Mouse (Mus musculus) thymus, postnatal 25 days (tissue): ENCODE measurements at regions not wholly inside any gene's neighbourhood (a gene's known extent, or its start where the extent isn't known, plus 50 kb on each side); places are given as distances from the start of the nearest gene placed in this dataset.

Source experiments
- DNase-seq: peaks from one replicate; pipeline ENCODE4 v3.0.0; 2022

GRCm38 (mm10) chr2:48468895-48469294 lies 345.0 kb upstream of the Acvr2a start:
- no peak for DNase-seq

GRCm38 (mm10) chr2:48469357-48469756 lies 344.6 kb upstream of the Acvr2a start:
- no peak for DNase-seq

GRCm38 (mm10) chr2:48473102-48473501 lies 340.8 kb upstream of the Acvr2a start:
- DNase-seq: peak; percentile 9

- no peak for DNase-seq
Observed at GRCm38 (mm10) chr2:48474642-48475041, 339.3 kb upstream of the Acvr2a start.

- no peak for DNase-seq
Observed at GRCm38 (mm10) chr2:48476777-48477176, 337.1 kb upstream of the Acvr2a start.

- no peak for DNase-seq
Observed at GRCm38 (mm10) chr2:48477336-48477735, 336.6 kb upstream of the Acvr2a start.

GRCm38 (mm10) chr2:48479601-48480000 lies 334.3 kb upstream of the Acvr2a start:
- no peak for DNase-seq

- DNase-seq: no peak
Observed at GRCm38 (mm10) chr2:48480428-48481191, 333.3 kb upstream of the Acvr2a start.

GRCm38 (mm10) chr2:48481209-48481742 lies 332.6 kb upstream of the Acvr2a start:
- no peak for DNase-seq

- no peak for DNase-seq
Observed at GRCm38 (mm10) chr2:48493574-48493973, 320.3 kb upstream of the Acvr2a start.

- no peak for DNase-seq
Observed at GRCm38 (mm10) chr2:48494065-48494464, 319.8 kb upstream of the Acvr2a start.

GRCm38 (mm10) chr2:48494632-48495031 lies 319.3 kb upstream of the Acvr2a start:
- no peak for DNase-seq

- no peak for DNase-seq
Observed at GRCm38 (mm10) chr2:48498047-48498723, 315.7 kb upstream of the Acvr2a start.

GRCm38 (mm10) chr2:48499396-48499795 lies 314.5 kb upstream of the Acvr2a start:
- no peak for DNase-seq

GRCm38 (mm10) chr2:48501387-48501786 lies 312.5 kb upstream of the Acvr2a start:
- DNase-seq: no peak

- DNase-seq: no peak
Observed at GRCm38 (mm10) chr2:48513848-48514247, 300.1 kb upstream of the Acvr2a start.

GRCm38 (mm10) chr2:48519838-48520404 lies 294.0 kb upstream of the Acvr2a start:
- no peak for DNase-seq

GRCm38 (mm10) chr2:48520535-48520971 lies 293.4 kb upstream of the Acvr2a start:
- no peak for DNase-seq

- DNase-seq: no peak
Observed at GRCm38 (mm10) chr2:48535453-48535852, 278.5 kb upstream of the Acvr2a start.

- no peak for DNase-seq
Observed at GRCm38 (mm10) chr2:48536930-48537329, 277.0 kb upstream of the Acvr2a start.

- DNase-seq: no peak
Observed at GRCm38 (mm10) chr2:48538668-48539341, 275.1 kb upstream of the Acvr2a start.

- no peak for DNase-seq
Observed at GRCm38 (mm10) chr2:48539465-48540055, 274.3 kb upstream of the Acvr2a start.

- no peak for DNase-seq
Observed at GRCm38 (mm10) chr2:48544377-48544776, 269.5 kb upstream of the Acvr2a start.
